Mouse (Mus musculus): ENCODE measurements around the gene Hmgn2.

- TF ChIP-seq MAFK (IDR thresholded peaks at IDR 0.05; ENCODE audit: insufficient read depth, low read depth, low read length) = no peak
- no peak for TF ChIP-seq ZC3H11A (IDR thresholded peaks at IDR 0.05; ENCODE audit: borderline replicate concordance, low read depth, low read length)
- TF ChIP-seq HCFC1 (IDR thresholded peaks at IDR 0.05; ENCODE audit: borderline replicate concordance, insufficient read depth, low read length) = no peak
- no peak for TF ChIP-seq ZNF384 (IDR thresholded peaks at IDR 0.05; ENCODE audit: low read depth, low read length)
- no peak for TF ChIP-seq CHD2 (IDR thresholded peaks at IDR 0.05; ENCODE audit: low read depth, low read length)
Observed at GRCm38 (mm10) chr4:133940386-133941260, 27.8 kb downstream of the Hmgn2 start.
